Mouse (Mus musculus) small intestine, adult 2 months (tissue): Measurements from ENCODE around the gene Hoxa10.

Experiments
- CTCF ChIP-seq: fragments of 200-500 bp; IDR thresholded peaks from 2 replicates; pipeline ENCODE4 v1.5.1; 2012; ENCODE audit warnings: low read depth, mild to moderate bottlenecking, control low read depth, inconsistent platforms, low read length, moderate library complexity, mixed read lengths; ENCODE audit not compliant: insufficient replicate concordance, insufficient read length; ENCODE audit errors: extremely low read depth
- POLR2A ChIP-seq: fragments of 200-500 bp; IDR thresholded peaks from 2 replicates; pipeline ENCODE4 v1.6.1; 2012; ENCODE audit warnings: low read depth, mild to moderate bottlenecking, control low read depth, inconsistent platforms, low read length, moderate library complexity

- TF ChIP-seq CTCF (no peak), POLR2A (no peak)
Observed at GRCm38 (mm10) chr6:52276920-52277319, 36.3 kb upstream of the Hoxa10 start.
